18 mouse cellular contexts compared by ENCODE assay signal in genomic region chr3:109557329-109557728, GRCm38 (mm10).
DNase-seq lines count a peak whose midpoint lies in the region; ATAC-seq and TF ChIP-seq lines count a peak whose summit lies in the region.
"Had no signal": no experiment of that assay in that cellular context is flagged by ENCODE, and none has a peak within 500 bp of the region (broad histone marks: within the 10 kb centered on the region; RNA-seq: fewer than 3 reads in every experiment).

No protein-coding gene starts in this region.

- ATAC-seq in intestine, embryonic 15.5 days: peak; percentile 53; the same call in 1 of the 2 replicates
- ATAC-seq in intestine, postnatal 0 days: no peak
- 0 out of 2 replicates have a peak, but pooled peaks have one; percentile 6 for ATAC-seq in midbrain, embryonic 15.5 days (replicated peaks)
- ATAC-seq in midbrain, embryonic 11.5 days (ENCODE audit: low FRiP score): no peak
- peak; percentile 62 for ATAC-seq in stomach, embryonic 16.5 days (ENCODE audit: insufficient read depth, low FRiP score)
- no peak for ATAC-seq in megakaryocyte, adult 5-6 weeks (ENCODE audit: poor library complexity, severe bottlenecking)
- ATAC-seq: forebrain, embryonic 15.5 days had no signal

- no peaks in the 10 kb centered on the region for H3K27me3 ChIP-seq in intestine, embryonic 15.5 days (replicated peaks)
- H3K27me3 ChIP-seq in intestine, postnatal 0 days (replicated peaks; ENCODE audit: control insufficient read depth, insufficient read depth, low read length): no peaks in the 10 kb centered on the region
- no peaks in the 10 kb centered on the region for H3K27me3 ChIP-seq in midbrain, embryonic 15.5 days (replicated peaks)
- no peaks in the 10 kb centered on the region for H3K27me3 ChIP-seq in midbrain, embryonic 11.5 days (ENCODE audit: control insufficient read depth, insufficient read depth, low read length)
- no peaks in the 10 kb centered on the region for H3K27me3 ChIP-seq in stomach, embryonic 16.5 days (ENCODE audit: control insufficient read depth, insufficient read depth, low read length)
- H3K27me3 ChIP-seq: embryonic facial prominence, embryonic 12.5 days; forebrain, embryonic 15.5 days; hindbrain, embryonic 12.5 days had no signal

- H3K4me1 ChIP-seq in intestine, embryonic 15.5 days (replicated peaks): 0 out of 2 replicates have a peak, but pooled peaks cover 2% of the 10 kb centered on the region
- no peaks in the 10 kb centered on the region for H3K4me1 ChIP-seq in intestine, postnatal 0 days (replicated peaks; ENCODE audit: control insufficient read depth, insufficient read depth, low read length)
- peaks cover 4% of the 10 kb centered on the region; the same call in 1 of the 2 replicates for H3K4me1 ChIP-seq in midbrain, embryonic 15.5 days
- H3K4me1 ChIP-seq in midbrain, embryonic 11.5 days (ENCODE audit: control insufficient read depth, insufficient read depth, low read length): no peaks in the 10 kb centered on the region; the same call in 1 of the 2 replicates
- peaks cover 2% of the 10 kb centered on the region; the same call in 1 of the 2 replicates for H3K4me1 ChIP-seq in stomach, embryonic 16.5 days (ENCODE audit: control insufficient read depth, insufficient read depth, low read length)
- H3K4me1 ChIP-seq: embryonic facial prominence, embryonic 12.5 days; forebrain, embryonic 15.5 days had no signal

- H3K4me3 ChIP-seq in intestine, embryonic 15.5 days (replicated peaks): no peak overlapping the region
- no peak overlapping the region for H3K4me3 ChIP-seq in intestine, postnatal 0 days (ENCODE audit: low read depth, low read length)
- no peak overlapping the region for H3K4me3 ChIP-seq in midbrain, embryonic 15.5 days
- H3K4me3 ChIP-seq in midbrain, embryonic 11.5 days (ENCODE audit: low read depth, low read length): no peak overlapping the region
- no peak overlapping the region for H3K4me3 ChIP-seq in stomach, embryonic 16.5 days (replicated peaks; ENCODE audit: low read length)
- H3K4me3 ChIP-seq: embryonic facial prominence, embryonic 12.5 days; forebrain, embryonic 15.5 days; heart, embryonic 10.5 days; hindbrain, embryonic 12.5 days had no signal

- H3K36me3 ChIP-seq in intestine, embryonic 15.5 days: no peaks in the 10 kb centered on the region
- no peaks in the 10 kb centered on the region for H3K36me3 ChIP-seq in intestine, postnatal 0 days (ENCODE audit: control insufficient read depth, insufficient read depth)
- H3K36me3 ChIP-seq in midbrain, embryonic 15.5 days (replicated peaks): no peaks in the 10 kb centered on the region
- H3K36me3 ChIP-seq in midbrain, embryonic 11.5 days (ENCODE audit: control insufficient read depth, insufficient read depth, low read length): no peaks in the 10 kb centered on the region
- H3K36me3 ChIP-seq in stomach, embryonic 16.5 days (ENCODE audit: control insufficient read depth, insufficient read depth, low read length): no peaks in the 10 kb centered on the region
- H3K36me3 ChIP-seq: embryonic facial prominence, embryonic 12.5 days; forebrain, embryonic 15.5 days; G1E; heart, embryonic 10.5 days; hindbrain, embryonic 12.5 days had no signal

- 32% methylated on average over 2 of the region's 2 CpGs for WGBS in intestine, embryonic 15.5 days
- WGBS in intestine, postnatal 0 days: 79% methylated on average over 2 of the region's 2 CpGs
- WGBS in midbrain, embryonic 15.5 days: 58% methylated on average over 2 of the region's 2 CpGs
- WGBS in midbrain, embryonic 11.5 days: 53% methylated on average over 2 of the region's 2 CpGs
- WGBS in stomach, embryonic 16.5 days: 32% methylated on average over 2 of the region's 2 CpGs

- H3K9ac ChIP-seq in intestine, embryonic 15.5 days: no peak overlapping the region
- no peak overlapping the region for H3K9ac ChIP-seq in intestine, postnatal 0 days (ENCODE audit: low read depth, low read length)
- H3K9ac ChIP-seq in midbrain, embryonic 15.5 days: no peak overlapping the region
- H3K9ac ChIP-seq in midbrain, embryonic 11.5 days (ENCODE audit: low read length): no peak overlapping the region
- H3K9ac ChIP-seq in stomach, embryonic 16.5 days (ENCODE audit: low read length): no peak overlapping the region
- H3K9ac ChIP-seq: embryonic facial prominence, embryonic 12.5 days; forebrain, embryonic 15.5 days; hindbrain, embryonic 12.5 days had no signal

- H3K27ac ChIP-seq in intestine, embryonic 15.5 days: no peak overlapping the region
- H3K27ac ChIP-seq in intestine, postnatal 0 days (ENCODE audit: low read depth, low read length): no peak overlapping the region
- no peak overlapping the region for H3K27ac ChIP-seq in midbrain, embryonic 15.5 days
- H3K27ac ChIP-seq in midbrain, embryonic 11.5 days (ENCODE audit: low read depth, low read length): no peak overlapping the region
- no peak overlapping the region for H3K27ac ChIP-seq in stomach, embryonic 16.5 days (ENCODE audit: low read length)
- H3K27ac ChIP-seq: embryonic facial prominence, embryonic 12.5 days; forebrain, embryonic 15.5 days; heart, embryonic 10.5 days; hindbrain, embryonic 12.5 days had no signal

- H3K9me3 ChIP-seq in intestine, embryonic 15.5 days: no peaks in the 10 kb centered on the region
- no peaks in the 10 kb centered on the region for H3K9me3 ChIP-seq in intestine, postnatal 0 days (ENCODE audit: control insufficient read depth)
- H3K9me3 ChIP-seq in midbrain, embryonic 15.5 days: no peaks in the 10 kb centered on the region
- no peaks in the 10 kb centered on the region for H3K9me3 ChIP-seq in midbrain, embryonic 11.5 days (ENCODE audit: control insufficient read depth, low read length)
- no peaks in the 10 kb centered on the region for H3K9me3 ChIP-seq in stomach, embryonic 16.5 days (replicated peaks; ENCODE audit: control insufficient read depth, low read length)
- H3K9me3 ChIP-seq: embryonic facial prominence, embryonic 12.5 days; forebrain, embryonic 15.5 days; heart, embryonic 10.5 days; hindbrain, embryonic 12.5 days had no signal

- DNase-seq in midbrain, embryonic 11.5 days (ENCODE audit: low spot score, missing footprints): no peak
- DNase-seq in lung, postnatal 25 days (ENCODE audit: low spot score): peak; percentile 12
- DNase-seq: adrenal gland, adult 8-10 months; adrenal gland, postnatal 36 days; cerebellum, adult 2 months; gastrocnemius, postnatal 10 days; heart, adult 18-20 months; heart, postnatal 10 days had no signal

- TF ChIP-seq CTCF in intestine, postnatal 0 days (IDR thresholded peaks at IDR 0.05; ENCODE audit: low read depth): no peak

- H3K4me2 ChIP-seq in intestine, embryonic 15.5 days (replicated peaks): no peak overlapping the region
- H3K4me2 ChIP-seq in intestine, postnatal 0 days (replicated peaks; ENCODE audit: low read depth): no peak overlapping the region
- H3K4me2 ChIP-seq in midbrain, embryonic 15.5 days: no peak overlapping the region
- no peak overlapping the region for H3K4me2 ChIP-seq in midbrain, embryonic 11.5 days
- H3K4me2 ChIP-seq in stomach, embryonic 16.5 days (ENCODE audit: low read depth, low read length): no peak overlapping the region
- H3K4me2 ChIP-seq: embryonic facial prominence, embryonic 12.5 days; forebrain, embryonic 15.5 days; hindbrain, embryonic 12.5 days had no signal

Comparison
In these comparisons a context has a peak if more than half of its experiments do, and no peak if none do; other contexts are left out.
1. ATAC-seq: peak in intestine, embryonic 15.5 days (single experiment), midbrain, embryonic 15.5 days (single experiment) and stomach, embryonic 16.5 days (single experiment); none in intestine, postnatal 0 days (single experiment), midbrain, embryonic 11.5 days (single experiment) and megakaryocyte, adult 5-6 weeks (single experiment).